Mouse (Mus musculus) hindbrain, embryonic 16.5 days (tissue): ENCODE data around the gene Atp1a4. TPM values are rescaled to one million over a fixed set of nuclear protein-coding genes. Genes with fewer than 3 reads are reported as not detected.

Experiments used
- ATAC-seq: fragments of 200-750 bp; cut with Nextera tagmentation; 2 replicates; pipeline ENCODE4 v1.8.0; 2017; ENCODE audit warnings: moderate TSS enrichment, moderate library complexity
- H3K27ac ChIP-seq: fragments of 300-500 bp; sonication (generic); 2 replicates; pipeline ENCODE4 v1.5.1; 2014; ENCODE audit warnings: low read depth, mild to moderate bottlenecking, control low read depth, low read length, moderate library complexity
- H3K27me3 ChIP-seq: fragments of 300-500 bp; sonication (generic); replicated peaks from 2 replicates; pipeline ENCODE4 v1.6.1; 2014; ENCODE audit warnings: low read length; ENCODE audit not compliant: control insufficient read depth, insufficient read depth
- H3K36me3 ChIP-seq: fragments of 300-500 bp; sonication (generic); 2 replicates; pipeline ENCODE4 v1.6.1; 2014; ENCODE audit warnings: mild to moderate bottlenecking, low read length, moderate library complexity, mixed read lengths; ENCODE audit not compliant: control insufficient read depth, insufficient read depth
- H3K4me1 ChIP-seq: fragments of 300-500 bp; sonication (generic); 2 replicates; pipeline ENCODE4 v1.6.1; 2014; ENCODE audit warnings: low read depth, low read length; ENCODE audit not compliant: control insufficient read depth, insufficient read depth
- H3K4me2 ChIP-seq: fragments of 300-500 bp; sonication (generic); 2 replicates; pipeline ENCODE4 v1.6.1; 2014; ENCODE audit warnings: mild to moderate bottlenecking, low read length, control low read depth, moderate library complexity
- H3K4me3 ChIP-seq: fragments of 300-500 bp; sonication (generic); 2 replicates; pipeline ENCODE4 v1.5.1; 2014; ENCODE audit warnings: mild to moderate bottlenecking, low read length, control low read depth, moderate library complexity
- H3K9ac ChIP-seq: fragments of 300-500 bp; sonication (generic); 2 replicates; pipeline ENCODE4 v1.6.1; 2014; ENCODE audit warnings: low read depth, mild to moderate bottlenecking, control low read depth, low read length, moderate library complexity
- H3K9me3 ChIP-seq: fragments of 300-500 bp; sonication (generic); 2 replicates; pipeline ENCODE4 v1.6.1; 2014; ENCODE audit warnings: mild to moderate bottlenecking, low read length, moderate library complexity; ENCODE audit not compliant: control insufficient read depth
- WGBS: fragments of 180-500 bp; shearing (Covaris S2); extraction: QIAGEN DNeasy Blood & Tissue Kit; methylation state at CpG from one replicate; pipeline ENCODE4 v1.1.7; 2014; 5-methylcytosine and 5-hydroxymethylcytosine counted together
- polyA plus RNA-seq: library from polyadenylated mRNA; unstranded; fragments of >200 nt; fragmentation: Nextera tagmentation; extraction: Ambion mirVana; gene quantifications from 2 replicates; pipeline ENCODE4 v1.2.1, GENCODE M21; 2015

Atp1a4 gene
- polyA plus RNA-seq, 1 experiment from 2014 or later: not detected

DNA sequence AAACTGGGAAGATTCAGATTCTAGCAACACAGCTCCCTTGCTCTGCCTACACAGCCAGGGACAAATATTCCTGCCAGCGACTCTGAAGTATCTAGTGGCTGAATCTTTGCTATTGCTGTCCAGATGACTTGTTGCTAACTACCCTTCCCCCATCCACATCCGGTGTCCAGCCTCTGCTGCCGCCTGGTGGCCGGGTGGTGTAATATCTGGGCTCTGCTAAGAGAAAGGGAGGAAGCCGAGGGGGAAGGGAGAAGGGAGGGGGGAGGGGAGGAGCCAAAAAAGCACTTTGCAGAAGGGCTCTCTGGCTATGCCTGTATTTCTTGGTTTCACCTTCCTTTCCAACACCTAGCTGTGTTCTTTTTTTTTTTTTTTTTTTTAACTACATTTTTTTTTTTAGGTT, 41.1 kb downstream of the Atp1a4 start:
- H3K9ac ChIP-seq: peak overlapping the region; percentile 35
- no peaks in the 10 kb centered on the region for H3K9me3 ChIP-seq
- peak overlapping the region; percentile 37 for H3K4me2 ChIP-seq
- H3K4me1 ChIP-seq: peaks cover 21% of the 10 kb centered on the region
- under 1% methylated on average over 5 of the region's 5 CpGs for WGBS
- ATAC-seq: peak; percentile 60
- peak overlapping the region; percentile 64 for H3K27ac ChIP-seq
- H3K27me3 ChIP-seq: no peaks in the 10 kb centered on the region
- H3K36me3 ChIP-seq: no peaks in the 10 kb centered on the region
- H3K4me3 ChIP-seq: no peak overlapping the region

DNA sequence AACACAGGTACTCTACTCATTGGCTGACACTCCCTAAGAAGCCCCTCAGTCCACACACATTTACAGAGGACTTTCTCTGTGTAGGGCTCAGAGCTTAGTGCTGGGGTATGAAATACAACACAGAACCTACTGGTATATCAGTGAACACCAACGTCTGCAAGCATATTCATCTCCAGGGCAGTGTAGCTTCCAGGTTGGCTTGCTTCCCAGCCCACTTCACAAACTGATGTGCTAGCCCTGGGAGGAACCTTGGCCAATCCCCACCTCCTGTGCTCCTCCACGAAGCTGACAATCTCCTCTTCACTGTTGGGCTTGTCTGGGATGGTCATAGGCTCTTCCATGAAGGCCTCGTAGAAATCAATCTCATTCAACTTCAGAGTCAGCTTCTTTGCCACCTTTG, 43.5 kb downstream of the Atp1a4 start:
- Histone ChIP-seq H3K4me2 (no peak overlapping the region), H3K27ac (no peak overlapping the region), H3K9me3 (no peaks in the 10 kb centered on the region), H3K9ac (no peak overlapping the region), H3K36me3 (no peaks in the 10 kb centered on the region), H3K27me3 (no peaks in the 10 kb centered on the region), H3K4me3 (no peak overlapping the region), H3K4me1 (peaks cover 14% of the 10 kb centered on the region)
- no peak for ATAC-seq
- WGBS: 55% methylated on average over 3 of the region's 3 CpGs

DNA sequence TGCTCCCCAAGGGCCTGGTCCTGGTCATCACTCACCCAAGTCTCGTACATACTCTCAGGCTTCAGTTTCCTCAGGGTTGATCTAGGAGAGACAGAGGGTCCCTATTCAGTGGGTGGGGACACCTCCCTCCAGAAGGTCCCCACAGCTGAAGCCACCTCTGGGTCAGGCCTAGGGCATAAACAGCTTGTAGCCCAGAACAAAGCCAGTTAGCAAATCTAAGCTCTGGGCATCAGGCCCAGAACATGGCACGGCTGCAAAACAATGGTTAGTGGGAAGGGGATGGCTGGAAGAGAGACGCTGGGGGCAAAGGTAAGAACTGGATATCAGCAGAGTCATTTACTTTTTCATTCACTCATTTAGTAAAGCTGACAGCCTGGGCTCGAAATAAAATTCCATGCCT, 44.4 kb downstream of the Atp1a4 start:
- Histone ChIP-seq H3K4me2 (no peak overlapping the region), H3K27ac (no peak overlapping the region), H3K4me1 (peaks cover 12% of the 10 kb centered on the region), H3K9me3 (no peaks in the 10 kb centered on the region), H3K9ac (no peak overlapping the region), H3K36me3 (no peaks in the 10 kb centered on the region), H3K27me3 (no peaks in the 10 kb centered on the region), H3K4me3 (no peak overlapping the region)
- ATAC-seq: no peak
- 31% methylated on average over 4 of the region's 4 CpGs for WGBS

DNA sequence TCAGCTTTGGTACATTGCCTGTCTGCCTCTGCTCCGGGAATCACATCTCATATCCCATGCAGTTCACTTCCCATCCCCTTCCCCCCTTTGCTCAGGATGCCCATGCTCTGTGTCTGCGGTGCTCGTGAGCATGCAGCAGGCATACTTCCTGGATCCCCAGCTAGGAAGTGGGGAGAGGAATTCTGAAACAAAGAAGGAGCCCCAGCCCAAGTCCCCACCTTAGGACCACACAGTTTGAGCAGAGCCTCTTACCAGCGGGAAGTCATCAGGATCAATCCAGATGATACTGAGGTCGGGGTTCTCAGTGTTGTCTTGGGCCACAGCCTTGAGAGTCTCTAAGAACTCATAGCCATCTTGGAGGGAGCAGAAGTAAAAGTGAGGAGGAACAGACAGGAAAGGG, 45.4 kb downstream of the Atp1a4 start:
- WGBS: 46% methylated on average over 5 of the region's 5 CpGs
- H3K9me3 ChIP-seq: no peaks in the 10 kb centered on the region
- no peak overlapping the region for H3K27ac ChIP-seq
- H3K4me1 ChIP-seq: peaks cover 12% of the 10 kb centered on the region
- H3K27me3 ChIP-seq: no peaks in the 10 kb centered on the region
- ATAC-seq: no peak
- no peak overlapping the region for H3K4me3 ChIP-seq
- no peaks in the 10 kb centered on the region for H3K36me3 ChIP-seq
- no peak overlapping the region for H3K4me2 ChIP-seq
- no peak overlapping the region for H3K9ac ChIP-seq

DNA sequence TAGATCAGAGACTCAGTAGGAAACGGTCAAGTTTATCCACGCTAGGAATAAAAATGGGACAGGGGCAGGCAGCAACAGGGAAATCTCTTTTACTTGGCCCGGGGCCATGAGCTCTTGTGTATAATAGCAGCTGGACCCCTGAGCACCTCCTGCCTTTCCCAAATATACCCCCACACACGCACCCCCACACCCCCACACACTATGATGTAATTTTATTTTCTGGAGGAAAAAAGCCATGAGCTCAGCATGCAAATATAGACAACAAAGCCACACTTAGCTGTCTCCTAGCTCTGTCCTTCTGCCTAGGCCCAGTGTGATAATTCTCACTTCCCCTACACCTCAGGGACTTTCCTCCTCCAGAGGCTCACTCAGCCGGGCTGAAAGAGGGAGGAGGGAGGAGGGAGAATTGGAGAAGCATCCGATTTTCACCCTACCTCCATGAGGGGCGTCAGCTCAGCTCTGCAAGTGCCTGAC, 51.1 kb downstream of the Atp1a4 start:
- Histone ChIP-seq H3K36me3 (no peaks in the 10 kb centered on the region), H3K4me1 (peaks cover 45% of the 10 kb centered on the region), H3K9ac (peak overlapping the region; percentile 92), H3K4me2 (peak overlapping the region; percentile 95), H3K27ac (peak overlapping the region; percentile 94), H3K27me3 (no peaks in the 10 kb centered on the region), H3K4me3 (peak overlapping the region; percentile 88), H3K9me3 (no peaks in the 10 kb centered on the region)
- 6% methylated on average over 7 of the region's 7 CpGs for WGBS
- peak; percentile 6; the same call in 1 of the 2 replicates for ATAC-seq

DNA sequence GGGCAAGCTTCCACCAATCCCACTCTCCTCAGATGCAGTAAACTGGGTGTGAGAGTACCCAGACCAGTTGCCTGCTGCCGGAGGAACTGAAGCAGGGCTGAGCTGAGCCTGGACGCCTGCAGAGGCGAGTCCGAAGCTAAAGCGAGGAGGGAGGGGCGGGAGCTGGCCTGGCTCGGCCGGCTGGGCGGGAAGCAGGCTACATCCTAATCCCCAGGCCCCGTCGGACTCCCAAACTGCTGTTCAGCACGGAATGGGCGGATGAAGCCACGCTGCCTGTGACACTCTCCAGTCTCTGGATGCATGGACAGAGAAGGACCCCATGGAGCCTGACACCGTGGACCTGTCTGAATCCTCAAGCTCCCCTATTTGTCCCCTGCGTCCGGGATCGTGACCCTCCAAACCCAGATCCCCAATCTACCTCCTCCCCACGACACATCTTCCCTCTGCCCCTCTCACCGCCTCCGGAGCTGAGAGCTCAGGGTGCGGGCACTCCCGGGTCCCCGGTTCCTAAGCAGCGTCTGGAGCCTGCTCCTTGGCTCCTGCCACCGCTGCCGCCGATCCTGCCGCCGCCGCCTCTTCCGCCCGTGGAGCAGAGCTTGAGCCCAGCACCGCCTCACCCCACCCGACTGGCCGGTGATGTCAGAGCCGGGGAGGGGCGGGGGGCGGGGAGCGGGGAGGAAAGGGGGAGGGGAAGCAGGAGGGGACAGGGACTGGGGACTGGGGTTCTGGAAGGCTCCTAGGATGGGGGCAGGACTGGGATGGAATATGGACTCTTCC, 51.9 kb downstream of the Atp1a4 start, which contains the start of gene Pea15a:
Gene Pea15a (minus strand): TSS at position 664 of the 777 bp plus-strand sequence.
- H3K36me3 ChIP-seq: no peaks in the 10 kb centered on the region
- no peaks in the 10 kb centered on the region for H3K27me3 ChIP-seq
- peak within 1 kb of the TSS; percentile 95 for H3K4me2 ChIP-seq
- WGBS: under 1% methylated on average over 35 of the region's 40 CpGs
- H3K9ac ChIP-seq: peak within 1 kb of the TSS; percentile 92
- peak within 1 kb of the TSS; percentile 94 for H3K27ac ChIP-seq
- H3K9me3 ChIP-seq: no peaks in the 10 kb centered on the region
- peak within 1 kb of the TSS; percentile 88 for H3K4me3 ChIP-seq
- ATAC-seq: peak; percentile 76
- peaks cover 53% of the 10 kb centered on the region for H3K4me1 ChIP-seq

DNA sequence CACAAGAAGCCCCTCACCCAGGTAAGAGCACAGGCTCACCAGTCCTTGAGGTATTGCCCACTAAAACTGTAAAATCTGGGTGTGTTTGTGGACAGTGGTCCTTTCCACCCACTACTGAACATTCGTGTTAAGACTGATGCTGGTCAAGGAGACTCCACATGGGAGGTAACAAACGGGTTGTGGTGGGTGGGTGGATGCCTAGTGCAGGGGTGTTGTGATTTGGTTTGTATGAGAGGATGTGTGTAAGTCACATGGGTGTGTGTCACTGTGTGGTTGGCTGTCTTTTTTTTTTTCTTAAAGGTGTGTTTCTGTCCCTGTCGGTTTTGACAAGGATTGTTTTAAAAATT, 52.5 kb downstream of the Atp1a4 start:
- peak overlapping the region; percentile 95 for H3K4me2 ChIP-seq
- ATAC-seq: no peak
- 0% methylated on average over 3 of the region's 3 CpGs for WGBS

DNA sequence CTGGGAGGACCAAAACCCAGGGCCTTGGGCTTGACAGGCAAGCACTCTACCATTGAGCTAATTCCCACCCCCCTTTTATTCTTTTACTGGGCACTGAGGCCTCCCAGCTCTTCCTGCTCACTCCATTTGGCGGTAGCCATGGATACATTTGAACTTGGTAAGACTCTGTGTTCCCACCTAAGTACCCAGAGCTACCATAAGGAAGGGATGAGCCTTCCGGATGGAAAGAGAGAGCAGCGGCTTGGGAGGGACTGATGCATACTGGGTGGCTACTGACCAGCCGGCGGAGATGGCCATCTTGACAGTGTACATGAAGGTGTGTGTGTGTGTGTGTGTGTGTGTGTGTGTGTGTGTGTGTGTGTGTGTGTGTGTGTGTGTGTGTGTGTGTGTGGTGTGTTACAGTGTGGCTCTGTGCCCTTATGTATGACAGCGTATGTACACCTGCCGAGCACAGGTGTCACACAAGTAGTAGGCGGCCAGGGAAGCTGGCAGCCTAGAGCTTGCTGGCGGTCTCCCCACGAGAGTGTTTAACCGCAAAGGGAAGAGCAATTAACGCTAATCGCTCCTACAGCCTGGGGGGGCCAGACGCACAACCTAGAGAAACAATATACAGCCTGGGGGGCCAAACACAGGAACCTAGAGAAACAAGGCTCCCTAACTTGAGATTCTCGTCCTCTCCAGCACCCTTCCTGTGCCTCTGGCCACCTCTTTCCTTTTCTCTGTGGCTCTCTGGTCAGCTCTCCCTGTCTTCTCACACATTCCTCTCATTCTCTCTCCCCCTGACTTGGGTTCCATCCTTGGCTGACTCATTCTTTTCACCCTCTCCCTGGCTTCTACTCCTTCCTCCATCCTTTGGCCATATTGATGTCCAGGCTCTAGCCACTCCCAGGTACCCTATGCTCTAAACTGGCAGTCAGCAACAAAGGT, 53.1 kb downstream of the Atp1a4 start:
- Histone ChIP-seq H3K36me3 (peaks cover 3% of the 10 kb centered on the region), H3K27me3 (no peaks in the 10 kb centered on the region), H3K9me3 (no peaks in the 10 kb centered on the region), H3K9ac (peak overlapping the region; percentile 92), H3K27ac (peak overlapping the region; percentile 94), H3K4me2 (peak overlapping the region; percentile 95), H3K4me3 (peak overlapping the region; percentile 88), H3K4me1 (peaks cover 65% of the 10 kb centered on the region)
- no peak for ATAC-seq
- WGBS: 18% methylated on average over 15 of the region's 15 CpGs

More for the DNA sequence above, 52.5 kb downstream of the Atp1a4 start:
- Histone ChIP-seq H3K27ac (peak overlapping the region; percentile 94), H3K4me1 (peaks cover 59% of the 10 kb centered on the region), H3K27me3 (no peaks in the 10 kb centered on the region), H3K4me3 (peak overlapping the region; percentile 88), H3K9me3 (no peaks in the 10 kb centered on the region), H3K9ac (peak overlapping the region; percentile 92), H3K36me3 (no peaks in the 10 kb centered on the region)
